Comparison of ENCODE assay signal across 11 mouse cellular contexts in genomic region chr14:21552958-21553357, GRCm38 (mm10).
DNase-seq lines count a peak whose midpoint lies in the region; ATAC-seq and TF ChIP-seq lines count a peak whose summit lies in the region.
"Had no signal": no experiment of that assay in that cellular context is flagged by ENCODE, and none has a peak within 500 bp of the region (broad histone marks: within the 10 kb centered on the region; RNA-seq: fewer than 3 reads in every experiment).

No protein-coding gene starts in this region.

- intact Hi-C loops in left cerebral cortex, adult 2 months (cut with DNase I) = no loop called here

- H3K4me3 ChIP-seq in left cerebral cortex, adult 2 months = no peak overlapping the region

- H3K27ac ChIP-seq in left cerebral cortex, adult 2 months = peak overlapping the region; percentile 30

- no peak for DNase-seq in left cerebral cortex, adult 2 months (ENCODE audit: extremely low spot score in 1 of 2, low spot score in 2 of 2)
- DNase-seq in left cerebral cortex, adult 11 months (ENCODE audit: low spot score) = no peak
- DNase-seq in forelimb bud, embryonic 11.5 days (ENCODE audit: low read depth, low spot score) = peak; percentile 23
- peak; percentile 24 to 54 for DNase-seq in kidney, postnatal 25 days
- DNase-seq in mesoderm, embryonic 11.5 days (ENCODE audit: low read depth, low spot score) = peak; percentile 39
- no peak for DNase-seq in urinary bladder, postnatal 25 days (ENCODE audit: low spot score)
- DNase-seq in spleen, postnatal 10 days (ENCODE audit: low spot score in 2 of 2) = no peak
- DNase-seq: embryo, embryonic 11 days; gastrocnemius, postnatal 10 days; heart, postnatal 4 days had no signal

- ATAC-seq in inflammation-experienced regulatory T-cells, adult 6 months = no peak

- no peak for TF ChIP-seq CTCF in left cerebral cortex, adult 2 months (IDR thresholded peaks at IDR 0.05)

Comparison
In these comparisons a context has a peak if more than half of its experiments do, and no peak if none do; other contexts are left out.
1. DNase-seq: peak in forelimb bud, embryonic 11.5 days (single experiment), kidney, postnatal 25 days (2 of 2) and mesoderm, embryonic 11.5 days (single experiment); none in left cerebral cortex, adult 2 months (0 of 2), left cerebral cortex, adult 11 months (single experiment), urinary bladder, postnatal 25 days (single experiment) and spleen, postnatal 10 days (0 of 2).